Mouse (Mus musculus) ES-Bruce4 (cell line): ENCODE data around the gene Fam160b1.

Experiments used
- CTCF ChIP-seq: IDR thresholded peaks from one replicate; pipeline ENCODE4 v1.8.1; 2011; ENCODE audit warnings: low read depth, low read length
- EP300 ChIP-seq: IDR thresholded peaks from 2 replicates; pipeline ENCODE4 v1.6.1; 2011; ENCODE audit warnings: low read depth, low read length; ENCODE audit not compliant: insufficient read depth

GRCm38 (mm10) chr19:57403700-57404501 is 43.4 kb downstream of the Fam160b1 start:
- TF ChIP-seq EP300 (peak; percentile 6; the same call in 1 of the 2 replicates), CTCF (peak; percentile 85)
